Mouse (Mus musculus) liver, adult 2 months (tissue): Measurements from ENCODE around the gene D16Ertd472e. TPM values are rescaled to one million over a fixed set of nuclear protein-coding genes. Genes with fewer than 3 reads are reported as not detected.

Experiments used
- DNase-seq: peaks from one replicate; pipeline ENCODE4 v3.0.0-alpha.2; 2011; ENCODE audit warnings: low read depth, low spot score; ENCODE audit errors: extremely low read depth
- H3K27ac ChIP-seq: fragments of 200-500 bp; replicated peaks from 2 replicates; pipeline ENCODE4 v1.5.1; 2012; ENCODE audit warnings: low read depth, mild to moderate bottlenecking, control low read depth, inconsistent platforms, low read length; ENCODE audit not compliant: insufficient read depth
- H3K27me3 ChIP-seq: fragments of 200-500 bp; 2 replicates; pipeline ENCODE4 v1.6.1; 2012; ENCODE audit warnings: mild to moderate bottlenecking, moderate library complexity, low read length, inconsistent platforms; ENCODE audit not compliant: control insufficient read depth, insufficient read depth
- H3K36me3 ChIP-seq: fragments of 200-500 bp; 2 replicates; pipeline ENCODE4 v1.6.1; 2012; ENCODE audit warnings: low read length, inconsistent platforms; ENCODE audit not compliant: control insufficient read depth, insufficient read depth
- H3K4me1 ChIP-seq: fragments of 200-500 bp; 2 replicates; pipeline ENCODE4 v1.6.1; 2011; ENCODE audit warnings: low read length; ENCODE audit not compliant: control insufficient read depth, insufficient read depth
- H3K4me3 ChIP-seq: fragments of 200-500 bp; 2 replicates; pipeline ENCODE4 v1.5.1; 2011; ENCODE audit warnings: low read depth, mild to moderate bottlenecking, control low read depth, low read length, moderate library complexity; ENCODE audit not compliant: insufficient read depth
- H3K79me2 ChIP-seq: fragments of 200-500 bp; 2 replicates; pipeline ENCODE4 v1.6.1; 2012; ENCODE audit warnings: inconsistent platforms, mild to moderate bottlenecking, low read length, moderate library complexity; ENCODE audit not compliant: control insufficient read depth, insufficient read depth
- H3K9ac ChIP-seq: fragments of 200-500 bp; 2 replicates; pipeline ENCODE4 v1.6.1; 2012; ENCODE audit warnings: low read depth, mild to moderate bottlenecking, control low read depth, inconsistent platforms, low read length
- CTCF ChIP-seq: fragments of 200-500 bp; IDR thresholded peaks from 2 replicates; pipeline ENCODE4 v1.5.1; 2011; ENCODE audit warnings: low read depth, low read length, control low read depth
- POLR2A ChIP-seq: fragments of 200-500 bp; IDR thresholded peaks from 2 replicates; pipeline ENCODE4 v1.6.1; 2011; ENCODE audit warnings: low read length, control low read depth; ENCODE audit not compliant: insufficient read depth; ENCODE audit errors: extremely low read depth
- WGBS: fragments of 180-500 bp; shearing (Covaris S2); methylation state at CpG from one replicate; pipeline ENCODE4 v1.1.7; 2018; 5-methylcytosine and 5-hydroxymethylcytosine counted together
- polyA plus RNA-seq: library from polyadenylated mRNA; depleted of rRNA; stranded (reverse); fragments of >200 nt; gene quantifications from 2 replicates; pipeline ENCODE4 v1.2.3, GENCODE M21; 2012
- total RNA-seq: library from RNA; depleted of rRNA; stranded (reverse); fragments of >200 nt; gene quantifications from 2 replicates; pipeline ENCODE4 v1.2.3, GENCODE M21; 2014

The D16Ertd472e gene
- total and polyA plus RNA-seq, 2 experiments = 3.6 to 6.1 TPM

DNA sequence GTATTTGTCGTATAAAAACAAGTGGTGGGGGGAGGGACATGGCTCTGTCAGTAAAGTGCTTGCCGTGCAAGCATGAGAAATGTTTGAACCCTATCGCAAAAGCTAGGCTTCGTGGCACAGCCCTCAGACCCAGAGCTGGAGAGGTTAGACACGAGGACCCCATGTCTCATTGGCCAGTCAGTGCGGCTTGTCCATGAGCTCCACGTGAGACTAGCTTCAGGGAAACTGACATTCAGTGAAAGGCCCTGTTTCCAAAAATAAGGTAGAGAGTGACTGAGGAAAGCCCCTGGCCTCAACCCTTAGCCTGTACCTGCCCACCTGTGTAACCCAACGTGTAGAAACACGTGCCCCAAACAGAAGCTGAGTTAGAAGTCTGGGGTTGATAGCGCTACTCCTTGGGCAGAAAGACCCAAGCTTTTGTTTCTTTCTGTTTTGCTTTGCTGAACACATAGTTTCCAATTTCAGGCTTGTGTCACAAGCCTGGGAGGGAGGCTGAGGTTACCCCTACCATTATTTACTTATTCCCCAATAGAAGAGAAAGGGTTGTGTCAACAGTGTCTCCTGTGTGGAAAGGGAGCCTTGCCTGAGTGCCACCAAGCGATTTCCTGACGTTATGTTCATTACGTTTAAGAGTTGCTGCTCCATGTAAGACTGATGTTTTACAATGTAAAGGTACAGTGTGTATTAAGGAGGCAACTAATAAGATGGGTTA lies 12.2 kb downstream of the D16Ertd472e start:
- TF ChIP-seq POLR2A (no peak), CTCF (no peak)
- Histone ChIP-seq H3K27ac (peak overlapping the region; percentile 49), H3K27me3 (no peaks in the 10 kb centered on the region), H3K36me3 (peaks cover 20% of the 10 kb centered on the region), H3K79me2 (peaks cover 13% of the 10 kb centered on the region; the same call in 1 of the 2 replicates), H3K4me3 (no peak overlapping the region), H3K9ac (no peak overlapping the region), H3K4me1 (no peaks in the 10 kb centered on the region; the same call in 1 of the 2 replicates)
- 64% methylated on average over 13 of the region's 13 CpGs for WGBS
- DNase-seq = no peak

- WGBS = 61% methylated on average over 15 of the region's 15 CpGs
- H3K79me2 ChIP-seq = peaks cover 13% of the 10 kb centered on the region; the same call in 1 of the 2 replicates
- no peak overlapping the region for H3K9ac ChIP-seq
- TF ChIP-seq POLR2A = no peak
- no peak for TF ChIP-seq CTCF
- H3K4me1 ChIP-seq = no peaks in the 10 kb centered on the region; the same call in 1 of the 2 replicates
- H3K4me3 ChIP-seq = no peak overlapping the region
- H3K36me3 ChIP-seq = peaks cover 20% of the 10 kb centered on the region
- DNase-seq = peak; percentile 83
- peak overlapping the region; percentile 58 for H3K27ac ChIP-seq
- H3K27me3 ChIP-seq = no peaks in the 10 kb centered on the region
Observed at GRCm38 (mm10) chr16:78563093-78563971, 13.2 kb downstream of the D16Ertd472e start.

DNA sequence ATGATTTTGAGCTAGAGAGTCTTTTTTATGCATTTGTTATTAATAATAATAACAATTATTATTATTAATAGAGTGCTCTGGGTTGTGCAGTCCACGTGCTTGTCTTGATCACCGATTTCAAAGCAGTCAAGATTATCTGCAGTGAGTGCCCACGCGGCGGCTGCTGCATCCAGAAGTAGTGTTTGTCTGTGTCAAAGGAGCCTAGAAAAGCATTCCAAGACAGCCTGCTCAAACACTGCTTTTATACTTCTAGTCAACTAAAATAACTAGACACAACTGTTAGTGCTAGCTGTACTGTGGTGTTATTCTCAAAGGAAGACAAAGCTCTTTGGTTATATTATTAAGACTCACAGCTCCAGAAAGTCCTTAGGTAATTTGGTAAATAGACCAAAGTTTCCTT lies 15.9 kb downstream of the D16Ertd472e start:
- no peak for DNase-seq
- peaks cover 17% of the 10 kb centered on the region; the same call in 1 of the 2 replicates for H3K79me2 ChIP-seq
- H3K9ac ChIP-seq = no peak overlapping the region
- no peak overlapping the region for H3K4me3 ChIP-seq
- H3K4me1 ChIP-seq = peaks cover 7% of the 10 kb centered on the region; the same call in 1 of the 2 replicates
- H3K27me3 ChIP-seq = no peaks in the 10 kb centered on the region
- H3K27ac ChIP-seq = no peak overlapping the region
- 95% methylated on average over 5 of the region's 5 CpGs for WGBS
- TF ChIP-seq POLR2A = no peak
- no peak for TF ChIP-seq CTCF
- H3K36me3 ChIP-seq = peaks cover 21% of the 10 kb centered on the region

DNA sequence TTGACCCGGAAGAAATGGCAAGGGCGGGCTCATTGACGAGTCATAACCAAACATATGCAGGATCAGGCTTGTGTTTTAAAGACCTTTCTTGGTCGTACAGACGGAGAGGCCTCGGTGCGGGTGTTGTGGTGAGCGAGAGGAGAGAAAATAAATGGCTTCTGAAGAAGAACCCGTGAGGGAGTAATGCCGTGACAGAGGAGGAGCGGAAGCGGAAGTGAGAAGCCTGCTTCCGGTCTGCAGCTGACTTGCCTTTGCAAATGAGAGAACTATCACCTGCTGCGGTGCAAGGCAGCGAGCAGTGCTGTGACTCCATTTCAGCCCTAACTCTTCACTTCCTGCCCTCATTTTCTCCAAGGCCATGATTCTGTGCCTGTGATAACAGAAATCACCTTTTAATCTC lies 16.4 kb downstream of the D16Ertd472e start:
- no peaks in the 10 kb centered on the region for H3K27me3 ChIP-seq
- peaks cover 18% of the 10 kb centered on the region for H3K36me3 ChIP-seq
- TF ChIP-seq POLR2A (no peak), CTCF (no peak)
- peaks cover 17% of the 10 kb centered on the region; the same call in 1 of the 2 replicates for H3K79me2 ChIP-seq
- H3K4me1 ChIP-seq = peaks cover 8% of the 10 kb centered on the region
- WGBS = 90% methylated on average over 15 of the region's 15 CpGs
- no peak overlapping the region for H3K4me3 ChIP-seq
- no peak overlapping the region for H3K27ac ChIP-seq
- H3K9ac ChIP-seq = no peak overlapping the region
- DNase-seq = no peak

DNA sequence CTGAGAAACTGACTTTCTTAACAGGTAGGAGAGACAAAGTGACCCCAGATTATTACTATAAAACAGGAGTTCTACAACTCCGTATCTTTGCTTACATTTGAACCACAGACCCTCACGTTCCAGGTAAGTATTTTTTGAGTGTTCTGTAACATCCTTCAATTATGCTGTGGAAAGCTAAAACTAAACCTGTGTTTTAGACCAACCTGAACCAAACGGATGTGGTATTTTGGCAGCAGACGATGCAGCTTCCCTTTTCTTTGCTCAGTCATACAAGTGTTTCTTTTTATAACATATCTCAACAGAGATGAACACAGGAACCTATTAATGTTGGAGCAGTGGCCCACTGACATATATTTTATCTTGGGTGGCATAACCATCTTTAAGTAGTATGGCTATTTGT lies 18.9 kb downstream of the D16Ertd472e start:
- DNase-seq = no peak
- Histone ChIP-seq H3K36me3 (peaks cover 10% of the 10 kb centered on the region; the same call in 1 of the 2 replicates), H3K79me2 (peaks cover 17% of the 10 kb centered on the region; the same call in 1 of the 2 replicates), H3K4me3 (no peak overlapping the region), H3K27me3 (no peaks in the 10 kb centered on the region), H3K4me1 (peaks cover 15% of the 10 kb centered on the region), H3K27ac (no peak overlapping the region), H3K9ac (no peak overlapping the region)
- WGBS = 94% methylated on average over 4 of the region's 4 CpGs
- TF ChIP-seq CTCF (no peak), POLR2A (no peak)
